Mouse (Mus musculus) stomach, postnatal 0 days (tissue): ENCODE results near the gene Gart.

Experiments used
- CTCF ChIP-seq: IDR thresholded peaks from 2 replicates; pipeline ENCODE4 v1.5.1; 2016; ENCODE audit warnings: antibody characterized with exemption, low read depth, mild to moderate bottlenecking, moderate library complexity
- EP300 ChIP-seq: optimal IDR thresholded peaks from 2 replicates; pipeline ENCODE3; 2016; ENCODE audit warnings: antibody characterized with exemption

DNA sequence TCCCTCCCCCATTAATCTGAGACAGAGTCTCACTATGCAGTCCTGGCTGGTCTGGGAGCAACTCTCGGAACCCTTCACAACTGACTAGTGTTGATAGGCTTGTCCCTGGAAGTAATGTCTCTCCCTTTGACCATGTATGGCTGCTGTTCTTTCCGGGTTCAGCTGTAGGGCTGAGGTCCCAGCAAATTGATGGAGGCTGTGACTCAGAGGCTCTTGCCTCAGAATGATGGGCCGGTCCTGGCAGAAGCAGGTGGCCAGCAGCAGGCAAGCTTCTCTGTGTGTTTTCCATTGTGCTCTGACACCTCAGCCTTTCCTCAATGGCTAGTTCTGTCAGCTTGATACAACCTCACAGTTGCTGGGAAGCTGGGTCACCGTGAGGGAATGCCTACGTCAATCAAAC is 34.2 kb downstream of the Gart start:
- TF ChIP-seq EP300 (no peak), CTCF (no peak)
